Mouse (Mus musculus): ENCODE results near the gene Prm3.

The Prm3 gene

GRCm38 (mm10) chr16:10769661-10770060, 21.1 kb downstream of the Prm3 start:
- no peak for DNase-seq

- DNase-seq = no peak
Measured at GRCm38 (mm10) chr16:10768821-10769220, 21.9 kb downstream of the Prm3 start.

GRCm38 (mm10) chr16:10767158-10767557, 23.6 kb downstream of the Prm3 start:
- DNase-seq = peak; percentile 52

DNA sequence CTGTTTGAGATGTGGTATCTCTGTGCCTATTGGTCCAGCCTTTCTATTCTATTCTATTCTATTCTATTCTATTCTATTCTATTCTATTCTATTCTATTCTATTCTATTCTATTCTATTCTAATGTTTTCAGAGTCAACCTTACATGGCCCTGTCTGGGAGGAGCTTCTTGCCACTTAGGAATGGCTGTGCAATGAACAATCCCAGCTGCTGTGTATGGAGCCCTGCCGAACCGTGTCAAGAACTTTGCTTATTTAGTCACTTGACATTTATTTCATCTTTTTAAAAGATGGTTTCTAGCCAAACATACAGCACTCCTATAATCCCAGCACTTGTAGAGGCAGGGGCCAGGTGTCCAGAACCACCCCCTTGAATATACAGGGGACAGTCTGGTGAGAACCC, 26.4 kb downstream of the Prm3 start:
- no peak for DNase-seq

GRCm38 (mm10) chr16:10763540-10764264, 27.0 kb downstream of the Prm3 start:
- DNase-seq = no peak

GRCm38 (mm10) chr16:10762569-10763180, 28.0 kb downstream of the Prm3 start:
- DNase-seq = no peak

DNA sequence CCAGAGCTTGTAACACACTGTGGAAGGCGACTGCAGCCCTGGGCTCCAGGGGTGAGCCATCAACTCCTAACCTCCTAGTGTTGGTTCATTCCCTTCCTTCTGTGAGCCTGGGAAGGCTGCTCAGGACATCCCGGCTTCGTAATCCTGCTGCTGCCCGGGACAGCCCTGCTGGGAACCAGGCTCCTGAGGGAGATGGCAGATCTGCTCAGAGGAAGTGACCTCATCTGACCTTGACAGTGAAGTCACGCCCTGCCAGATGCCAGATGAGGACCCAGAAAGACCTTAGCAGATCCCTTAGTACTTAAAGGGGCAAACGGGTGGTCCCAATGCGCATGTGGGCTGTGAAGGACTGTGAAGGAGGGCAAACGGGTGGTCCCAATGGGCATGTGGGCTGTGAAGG, 29.5 kb downstream of the Prm3 start:
- DNase-seq = no peak

- DNase-seq = no peak
Measured at GRCm38 (mm10) chr16:10756168-10756567, 34.5 kb downstream of the Prm3 start.

DNA sequence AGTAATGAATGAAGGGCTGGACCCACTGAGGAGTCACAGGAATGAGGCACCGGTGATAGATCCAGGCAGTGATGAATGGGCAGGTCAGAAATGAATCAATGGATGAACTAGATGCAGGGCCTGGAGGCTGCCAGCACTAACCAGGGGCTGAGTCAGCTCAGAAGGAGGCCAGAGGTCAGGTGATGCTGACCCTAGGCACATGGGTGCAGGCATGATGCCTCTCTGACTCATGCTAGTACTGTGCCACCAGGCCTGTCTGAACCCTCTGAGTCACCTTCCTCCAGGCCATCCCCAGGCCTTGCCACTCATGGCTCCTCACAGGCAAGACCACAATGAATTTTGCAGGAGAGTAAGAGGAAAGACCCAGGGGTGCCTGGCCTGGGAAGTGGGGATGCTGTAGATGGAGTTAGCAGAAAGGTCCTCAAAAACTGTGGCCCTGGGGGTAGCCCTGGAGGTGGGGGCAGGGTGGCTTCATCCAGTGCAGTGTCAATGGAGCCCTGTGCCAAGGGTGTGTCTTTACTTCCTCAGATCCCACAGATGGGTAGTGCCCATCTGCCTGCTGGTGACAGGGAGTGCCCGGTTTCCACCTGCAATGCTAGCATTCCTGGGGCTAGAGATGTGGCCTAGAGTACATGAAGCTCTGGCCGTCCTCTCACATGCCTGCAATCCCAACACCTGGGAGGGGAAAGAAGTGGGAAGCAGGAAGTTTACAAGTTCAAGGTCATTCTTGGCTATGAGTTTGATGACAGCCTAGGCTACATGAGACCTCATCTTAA, 36.0 kb downstream of the Prm3 start:
- no peak for DNase-seq

DNA sequence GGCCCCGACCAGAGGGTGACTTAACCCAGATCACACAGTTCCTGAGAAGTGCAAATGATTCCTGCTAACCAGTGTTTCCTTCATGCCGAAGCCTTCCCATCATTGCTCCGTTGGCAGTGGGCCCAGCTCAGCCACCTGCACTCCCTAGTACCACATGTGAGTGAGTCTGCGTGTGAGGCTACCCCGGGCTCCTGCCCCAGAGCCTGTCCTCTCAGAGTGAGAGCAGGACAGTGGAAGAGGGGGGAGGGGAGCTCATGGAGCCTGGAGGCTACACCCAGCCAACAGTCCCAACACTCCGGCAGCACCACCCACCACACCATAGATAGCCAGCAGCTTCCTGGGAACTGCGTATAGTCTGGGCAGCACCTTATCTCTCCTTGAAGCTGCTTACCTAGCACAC, 40.9 kb downstream of the Prm3 start:
- peak; percentile 53 for DNase-seq

DNA sequence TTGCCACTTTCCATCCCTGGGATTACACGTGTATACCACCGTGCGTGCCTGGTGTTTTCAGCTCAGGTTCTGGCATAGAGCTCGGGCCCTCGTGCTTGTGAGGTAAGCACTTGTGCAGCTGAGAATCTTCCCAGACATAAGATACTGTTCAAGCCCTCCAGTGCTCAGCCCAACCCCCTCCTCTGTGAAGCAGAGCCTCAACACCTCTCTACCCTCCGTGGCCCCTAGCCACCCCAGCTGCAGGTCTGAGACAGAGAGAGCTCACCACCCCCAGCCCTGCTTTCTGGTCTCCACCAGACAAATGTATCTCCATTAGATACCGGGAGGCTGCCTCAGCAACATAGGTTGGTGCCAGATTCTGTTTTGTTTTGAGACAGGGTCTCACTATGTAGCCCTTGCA, 41.5 kb downstream of the Prm3 start:
- no peak for DNase-seq

GRCm38 (mm10) chr16:10741082-10741481, 49.6 kb downstream of the Prm3 start:
- no peak for DNase-seq
